Mouse (Mus musculus): Measurements from ENCODE around the gene Mylip.

The Mylip gene

DNA sequence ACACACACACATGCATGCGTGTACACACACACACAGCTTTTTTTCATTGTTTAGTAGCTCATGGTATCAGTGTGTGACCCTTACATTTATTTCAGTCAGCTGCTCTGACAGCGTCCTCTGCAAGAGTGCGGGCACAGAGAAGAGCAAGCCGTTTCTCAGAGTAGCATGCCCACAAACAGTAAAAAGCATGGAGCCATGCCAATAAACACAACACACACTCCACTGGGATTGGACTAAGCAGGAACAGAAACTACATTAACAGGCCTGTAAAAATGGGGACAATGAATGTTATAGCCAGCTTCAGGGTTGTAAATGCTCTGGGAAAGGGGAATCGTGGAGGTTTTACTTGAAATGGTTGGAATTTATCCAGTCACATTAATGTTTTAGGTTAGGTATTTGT, 50.7 kb downstream of the Mylip start:
- DNase-seq, result no peak

DNA sequence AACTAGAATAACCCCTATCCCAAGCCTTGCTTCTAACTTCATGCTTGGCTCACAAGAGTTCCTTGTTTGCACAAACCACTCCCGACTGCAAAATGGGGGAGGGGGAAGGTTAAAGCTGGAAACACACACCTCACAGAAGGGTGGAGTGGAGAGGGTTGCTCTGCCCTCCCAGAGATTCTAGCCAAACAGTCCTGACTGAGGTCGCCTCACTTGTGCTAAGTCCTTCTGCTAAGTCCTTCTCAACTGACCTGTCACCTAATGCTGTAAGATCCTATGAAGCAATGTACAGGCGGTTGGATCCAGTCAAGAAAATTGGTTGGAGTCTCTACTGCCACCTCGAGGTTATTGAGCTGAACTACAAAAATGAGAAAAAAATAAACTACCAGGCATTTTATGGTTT, 52.9 kb downstream of the Mylip start:
- peak; percentile 37 to 46 for DNase-seq

DNA sequence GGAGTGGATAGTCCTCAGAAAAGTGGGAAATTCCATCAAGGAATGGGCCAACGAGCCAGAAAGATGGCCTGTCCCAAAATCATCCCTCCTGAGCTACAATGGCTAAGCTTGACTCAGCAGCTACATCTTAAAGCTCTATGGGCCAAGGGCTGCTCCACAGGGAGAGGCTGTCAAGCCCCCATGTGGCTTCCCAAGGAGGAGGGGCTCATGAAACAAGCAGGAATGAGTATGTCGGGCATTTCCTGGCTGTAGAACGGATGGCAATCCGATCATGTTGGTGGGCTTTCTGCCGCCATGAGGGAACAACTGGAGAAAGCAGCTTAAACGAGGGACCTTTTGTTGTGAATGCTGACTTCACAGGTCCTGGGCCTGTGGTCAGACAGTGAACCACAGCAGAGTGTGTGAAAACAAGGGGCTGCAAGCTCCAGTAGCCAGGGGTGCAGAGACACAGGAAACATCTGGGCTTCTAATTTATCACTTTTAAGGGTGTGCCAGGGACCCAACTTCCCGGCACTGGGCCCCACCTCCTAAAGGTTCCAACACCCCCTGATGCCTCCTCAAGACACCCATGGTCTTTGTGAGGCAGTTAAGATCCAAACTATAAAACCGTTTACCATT, 53.5 kb downstream of the Mylip start:
- DNase-seq, result peak; percentile 76 to 82

DNA sequence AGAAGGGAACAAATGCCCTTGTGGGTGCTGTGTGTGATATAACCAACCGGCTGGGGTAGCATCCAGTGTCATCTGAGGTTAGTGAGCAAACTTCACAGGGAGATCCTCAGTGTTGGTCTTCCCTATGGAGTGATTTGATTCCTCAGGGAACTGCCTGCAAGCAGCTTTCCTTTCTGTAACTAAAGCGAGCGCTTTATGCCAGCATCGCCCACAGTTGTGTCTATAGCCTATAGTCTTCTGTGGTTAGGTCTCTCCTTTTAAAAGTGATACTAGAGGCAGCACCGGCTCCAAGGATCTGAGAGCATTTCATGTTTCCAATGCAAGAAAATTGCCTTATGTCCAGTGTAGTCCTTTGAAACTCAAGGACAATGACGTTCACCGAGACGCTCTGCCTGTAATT, 54.7 kb downstream of the Mylip start:
- DNase-seq, result peak; percentile 21 to 35

DNA sequence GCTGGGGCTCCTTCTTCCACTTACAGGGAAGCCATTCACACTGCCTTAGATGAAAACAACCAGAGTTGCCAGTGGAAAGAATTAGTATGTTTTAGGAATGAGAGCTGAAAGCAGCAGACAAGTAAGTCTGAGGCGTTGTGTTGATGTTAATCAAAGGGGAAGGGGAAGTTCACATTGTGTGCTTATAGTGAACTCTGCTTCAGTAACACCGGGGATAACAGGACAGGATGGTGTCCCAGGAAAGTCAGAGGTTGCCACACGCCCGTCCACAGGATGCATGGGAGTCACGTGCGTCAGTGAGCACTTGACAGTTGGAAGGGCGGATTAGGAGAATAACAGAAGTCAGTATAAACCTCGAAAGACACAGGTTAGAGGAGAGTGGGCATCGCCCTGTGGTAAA, 55.1 kb downstream of the Mylip start:
- DNase-seq, result peak in 1 of 2 experiments; percentile 40

DNA sequence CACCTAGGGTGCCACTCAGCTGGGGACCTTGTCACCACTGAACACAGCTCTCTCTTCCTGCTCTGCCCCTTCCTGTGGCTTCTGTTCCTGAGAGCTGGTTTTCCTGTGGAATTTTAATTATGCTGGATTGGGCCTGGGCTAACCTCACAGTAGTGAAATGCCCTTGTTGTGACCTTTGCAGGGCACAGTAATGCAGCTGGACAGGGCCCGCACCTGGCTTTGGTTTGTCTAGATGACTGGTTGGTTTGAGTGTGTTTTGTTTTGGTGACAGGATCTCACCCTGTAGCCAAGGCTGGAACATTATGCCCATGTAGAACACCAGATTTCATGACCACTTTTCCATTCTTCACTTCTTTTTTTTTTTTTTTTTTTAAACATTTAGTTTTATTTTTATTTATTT, 57.1 kb downstream of the Mylip start:
- no peak for DNase-seq

DNA sequence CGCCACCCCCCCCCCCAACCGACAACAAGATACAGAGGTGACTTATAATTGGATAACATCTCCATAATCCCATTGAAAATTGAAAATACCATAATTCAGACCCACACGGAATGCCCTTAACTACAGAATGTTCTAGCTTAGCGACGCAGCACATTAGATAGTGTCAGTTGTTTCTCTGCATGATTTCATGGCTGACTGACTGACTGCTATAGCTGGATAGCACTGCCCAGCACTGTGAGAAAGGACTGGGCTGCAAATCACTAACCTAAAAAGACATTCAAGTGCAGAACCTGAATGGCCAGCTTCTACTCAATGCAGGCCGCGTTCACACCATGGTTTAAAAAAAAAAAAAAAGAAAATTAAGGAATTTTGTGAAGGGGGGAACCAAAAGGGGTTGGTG, 62.9 kb downstream of the Mylip start:
- no peak for DNase-seq

DNA sequence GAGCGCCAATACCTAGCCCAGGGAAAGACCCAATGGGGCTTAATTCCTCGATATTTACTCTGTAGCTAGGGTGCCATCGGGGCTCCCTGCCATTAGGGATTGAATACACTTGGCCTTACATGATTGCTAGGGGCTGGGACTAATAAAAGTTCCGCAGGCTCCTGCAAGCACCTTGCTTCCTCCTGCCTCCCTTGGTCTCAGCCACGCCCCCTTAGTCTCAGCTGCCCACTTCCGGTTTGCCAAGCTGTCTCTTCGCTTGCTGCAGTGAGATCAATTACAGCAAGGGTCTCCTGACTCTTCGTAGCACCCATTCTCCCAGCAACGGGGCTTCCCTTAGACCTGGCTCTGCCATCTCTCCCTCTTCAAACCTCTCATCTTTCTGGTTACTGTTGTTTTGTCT, 63.5 kb downstream of the Mylip start:
- DNase-seq, result peak; percentile 59 to 64

DNA sequence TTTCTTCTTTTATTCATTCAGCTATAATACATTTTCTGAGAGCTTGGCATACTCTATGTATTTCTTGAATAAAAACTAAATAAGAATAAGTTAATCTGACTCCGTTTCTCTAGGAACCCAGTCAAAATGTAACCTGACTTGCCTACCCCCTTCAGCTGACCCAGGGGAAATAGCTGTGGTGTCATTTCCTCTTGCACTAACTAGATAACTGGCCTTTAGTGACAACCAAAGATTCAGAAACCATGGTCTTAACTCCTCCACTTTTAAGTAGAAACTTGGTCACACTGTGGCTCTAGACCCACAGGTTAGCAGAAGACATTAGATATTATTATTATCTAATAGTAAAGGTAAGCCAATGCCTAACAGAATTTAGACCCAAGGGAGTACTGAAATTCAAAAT, 64.5 kb downstream of the Mylip start:
- DNase-seq, result peak; percentile 51 to 63

DNA sequence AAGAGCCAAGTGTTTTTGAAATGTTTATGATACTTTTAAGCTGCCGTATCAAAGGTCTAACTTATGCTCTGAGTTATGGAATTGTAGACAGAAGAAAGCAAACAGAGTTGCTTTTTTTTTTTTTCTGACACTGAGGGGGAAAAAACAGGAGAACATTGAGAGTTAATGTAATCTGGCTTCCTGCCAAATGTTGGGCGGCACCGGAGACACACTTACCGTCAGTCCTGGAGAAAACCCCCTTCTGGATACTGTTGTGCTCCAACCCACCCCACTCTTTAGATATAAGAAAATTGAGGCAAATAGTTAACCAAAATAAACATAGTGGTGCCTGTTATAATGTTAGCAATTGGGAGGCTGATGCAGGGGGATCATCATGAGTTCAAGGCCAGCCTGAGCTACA, 65.1 kb downstream of the Mylip start:
- peak in 1 of 2 experiments; percentile 22 for DNase-seq

DNA sequence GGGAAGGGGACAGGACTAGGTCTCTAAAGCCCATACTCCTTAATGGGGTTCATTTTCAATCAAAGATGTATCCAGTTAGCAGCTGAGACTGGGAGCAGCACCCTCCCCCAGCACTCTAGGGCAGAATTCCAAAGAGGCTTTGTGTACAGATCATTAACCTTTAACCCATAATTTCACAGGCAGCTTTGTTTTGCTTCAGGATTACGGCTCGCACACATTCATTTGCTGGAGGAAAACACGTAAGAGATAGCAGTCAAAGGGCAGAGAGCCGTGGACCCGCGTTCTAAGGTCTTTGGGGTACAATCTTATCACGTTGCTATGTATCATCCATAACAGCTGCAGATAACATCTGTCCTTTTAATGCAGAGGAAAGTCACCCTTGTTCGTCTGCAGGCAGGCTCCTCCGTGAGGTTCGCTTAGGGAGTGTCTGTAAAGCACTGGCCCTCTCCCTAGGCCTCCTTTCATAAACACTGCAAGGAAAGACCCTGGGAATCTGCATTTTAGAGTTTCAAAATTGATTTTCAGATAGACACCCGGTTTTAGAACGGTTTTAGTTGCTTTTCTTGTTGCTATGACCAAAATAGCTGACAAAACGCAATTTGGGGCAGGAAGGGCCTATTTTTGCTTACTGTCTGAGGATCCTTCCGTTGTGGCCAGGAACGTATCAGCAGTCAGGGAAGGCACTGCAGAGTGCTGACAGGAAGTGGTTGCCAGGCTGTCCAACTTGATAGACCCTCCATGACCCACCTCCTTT, 65.7 kb downstream of the Mylip start:
- peak in 1 of 2 experiments; percentile 29 for DNase-seq

DNA sequence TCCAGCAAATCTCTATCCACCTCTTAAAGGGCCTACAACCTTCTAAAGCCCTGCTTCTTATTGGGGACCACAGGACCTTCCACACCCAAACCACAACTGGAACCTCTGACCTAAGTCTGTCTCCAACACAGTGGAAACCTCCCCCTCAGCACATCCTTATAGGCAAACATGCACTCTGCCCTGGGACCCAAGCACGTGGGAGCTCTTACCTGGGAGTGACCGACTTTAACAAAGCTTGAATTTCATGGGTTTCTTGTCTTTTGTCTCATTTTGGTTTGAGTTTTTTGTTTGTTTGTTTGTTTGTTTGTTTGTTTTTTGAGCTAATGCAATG, 66.3 kb downstream of the Mylip start:
- DNase-seq, result no peak

DNA sequence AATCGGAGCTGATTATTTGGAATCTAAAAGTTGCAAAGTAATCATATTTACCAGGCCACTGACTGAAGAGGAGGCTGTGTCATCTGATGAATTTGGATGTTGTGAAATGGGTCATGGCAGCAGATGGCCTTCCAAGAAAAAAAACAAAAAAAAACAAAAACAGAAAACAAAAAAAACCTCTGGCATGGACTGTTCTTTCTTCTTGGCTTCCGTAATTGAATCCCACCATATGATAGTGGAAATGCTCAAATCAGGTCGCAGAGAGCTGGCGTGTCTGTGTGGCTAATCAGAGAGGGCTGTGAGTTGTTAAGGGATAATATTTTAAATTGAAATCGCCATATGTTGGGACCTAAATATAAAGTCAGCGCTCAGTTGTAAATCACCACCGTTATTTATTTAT, 67.9 kb downstream of the Mylip start:
- DNase-seq, result no peak

DNA sequence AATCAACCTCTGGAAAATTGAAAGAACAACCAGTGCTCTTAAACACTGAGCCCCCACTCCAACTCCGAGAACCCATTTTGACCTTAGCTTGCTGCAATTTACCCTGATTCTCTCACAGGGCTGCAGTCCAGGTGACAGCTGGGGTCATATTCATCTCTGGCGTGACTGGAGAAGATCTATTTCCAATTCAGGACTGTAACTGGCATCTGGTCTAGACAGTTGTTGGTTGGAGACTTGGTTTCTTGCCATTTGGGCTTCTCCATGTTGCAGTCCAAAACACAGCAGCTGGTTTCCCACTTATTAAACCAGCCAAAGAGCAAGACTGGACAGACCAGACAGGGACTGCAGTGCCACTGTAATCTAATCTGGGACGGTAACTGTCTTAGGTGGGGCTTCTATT, 70.6 kb downstream of the Mylip start:
- DNase-seq, result no peak

DNA sequence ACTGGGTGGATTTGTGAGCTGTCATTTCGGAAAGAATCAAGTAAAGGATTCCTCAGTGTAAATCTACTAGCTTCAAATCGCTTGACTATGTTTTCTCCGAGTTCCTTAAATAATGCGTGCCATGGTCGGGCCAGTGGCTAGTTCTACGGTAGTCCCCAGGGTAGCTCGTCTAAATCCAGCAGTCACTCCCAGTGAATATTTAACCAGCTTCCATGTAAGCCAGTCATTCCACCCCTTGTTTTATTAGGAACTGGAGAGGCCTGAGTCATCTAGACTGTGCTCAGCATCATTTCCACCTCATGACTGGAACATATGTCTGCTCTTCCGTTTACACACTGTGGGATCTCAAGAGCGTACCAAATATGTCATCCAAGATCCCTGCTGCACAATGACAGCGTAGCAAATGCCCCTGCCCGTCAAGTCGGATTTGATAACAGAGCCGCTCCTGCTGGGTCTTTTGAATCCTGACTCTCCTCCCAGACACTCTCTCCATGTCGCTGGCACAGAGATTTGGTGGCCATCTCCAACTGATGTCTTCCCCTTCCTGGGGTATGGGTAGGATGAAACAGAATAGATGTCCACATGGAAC, 71.9 kb downstream of the Mylip start:
- DNase-seq, result no peak
